Mouse (Mus musculus) frontal cortex, adult (tissue): ENCODE results near the gene Vash1.

ENCODE experiments used
- ATAC-seq: cut with Nextera tagmentation; 2 replicates; pipeline ENCODE4 v1.9.2; 2017; ENCODE audit warnings: mild to moderate bottlenecking, moderate library complexity, mixed read lengths; ENCODE audit not compliant: low TSS enrichment

Vash1 gene

GRCm38 (mm10) chr12:86682178-86682577 lies 3.7 kb downstream of the Vash1 start:
- ATAC-seq = peak; percentile 10; the same call in 1 of the 2 replicates

- ATAC-seq = no peak
Measured at GRCm38 (mm10) chr12:86683698-86684097, 5.2 kb downstream of the Vash1 start.

- peak; percentile 33 for ATAC-seq
Measured at GRCm38 (mm10) chr12:86685275-86685674, 6.8 kb downstream of the Vash1 start.

GRCm38 (mm10) chr12:86686551-86687330 lies 8.2 kb downstream of the Vash1 start:
- ATAC-seq = no peak

- ATAC-seq = no peak
Measured at GRCm38 (mm10) chr12:86687445-86687955, 9.0 kb downstream of the Vash1 start.

- no peak for ATAC-seq
Measured at GRCm38 (mm10) chr12:86687971-86688573, 9.6 kb downstream of the Vash1 start.

GRCm38 (mm10) chr12:86688917-86689316 lies 10.4 kb downstream of the Vash1 start:
- no peak for ATAC-seq

GRCm38 (mm10) chr12:86690700-86691485 lies 12.4 kb downstream of the Vash1 start:
- no peak for ATAC-seq

- ATAC-seq = no peak
Measured at GRCm38 (mm10) chr12:86692471-86693356, 14.2 kb downstream of the Vash1 start.

GRCm38 (mm10) chr12:86693389-86693788 lies 14.9 kb downstream of the Vash1 start:
- ATAC-seq = no peak

GRCm38 (mm10) chr12:86694441-86694840 lies 15.9 kb downstream of the Vash1 start:
- no peak for ATAC-seq

- no peak for ATAC-seq
Measured at GRCm38 (mm10) chr12:86697996-86698395, 19.5 kb downstream of the Vash1 start.

- peak; percentile 26; the same call in 1 of the 2 replicates for ATAC-seq
Measured at GRCm38 (mm10) chr12:86698537-86698936, 20.0 kb downstream of the Vash1 start.

- peak; percentile 75 for ATAC-seq
Measured at GRCm38 (mm10) chr12:86699965-86700926, 21.7 kb downstream of the Vash1 start.

GRCm38 (mm10) chr12:86700927-86701310 lies 22.4 kb downstream of the Vash1 start:
- ATAC-seq = no peak; the same call in 1 of the 2 replicates

- no peak for ATAC-seq
Measured at GRCm38 (mm10) chr12:86701491-86701890, 23.0 kb downstream of the Vash1 start.

GRCm38 (mm10) chr12:86702690-86703089 lies 24.2 kb downstream of the Vash1 start:
- ATAC-seq = no peak

GRCm38 (mm10) chr12:86705843-86706242 lies 27.3 kb downstream of the Vash1 start:
- ATAC-seq = no peak

GRCm38 (mm10) chr12:86714026-86714425 lies 35.5 kb downstream of the Vash1 start:
- no peak for ATAC-seq

GRCm38 (mm10) chr12:86715401-86715800 lies 36.9 kb downstream of the Vash1 start:
- no peak for ATAC-seq
